Mouse (Mus musculus): ENCODE measurements around the gene 4930438A08Rik. TPM values are rescaled to one million over a fixed set of nuclear protein-coding genes. Genes with fewer than 3 reads are reported as not detected.
"Not testable (repeated sequence)": the region's sequence is repeated elsewhere in the genome, so short reads cannot be mapped to it uniquely, and the experiment has no call there.

Gene 4930438A08Rik
- polyA plus RNA-seq (2012; rRNA removed) (0.06 and 0.09 TPM in 2 replicates), polyA plus RNA-seq (2014; fragmentation: Nextera tagmentation; extraction: Ambion mirVana) (0.47 TPM in 1 of 2 replicates, not detected in the other)

DNA sequence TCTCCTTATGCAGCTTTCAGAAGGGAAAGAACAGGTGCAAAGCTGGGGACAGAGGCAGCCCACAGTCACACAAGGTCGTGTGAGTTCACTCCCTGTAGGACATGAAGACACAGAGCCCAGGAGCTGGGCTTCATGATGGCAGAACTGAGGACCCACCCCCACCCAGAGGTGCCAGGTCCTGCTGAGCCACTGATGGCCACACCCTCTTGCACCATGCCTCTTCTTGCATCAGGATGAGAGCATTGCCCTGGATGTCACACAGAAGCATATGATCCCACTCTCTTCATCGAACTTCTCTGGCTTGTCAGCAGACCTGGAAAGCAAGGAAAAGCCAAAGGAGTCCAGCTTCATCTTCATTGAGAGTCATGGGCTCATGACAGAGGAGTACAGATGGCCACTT is at the start of gene 4930438A08Rik:
TSS of gene 4930438A08Rik (plus strand) at position 228 of the 400 bp plus-strand sequence.
- ATAC-seq (ENCODE audit: low FRiP score, low read depth): no peak
- no peaks in the 10 kb centered on the region for H3K9me3 ChIP-seq (ENCODE audit: control insufficient read depth, low read length)
- WGBS: 58% methylated on average over 2 of the region's 2 CpGs

DNA sequence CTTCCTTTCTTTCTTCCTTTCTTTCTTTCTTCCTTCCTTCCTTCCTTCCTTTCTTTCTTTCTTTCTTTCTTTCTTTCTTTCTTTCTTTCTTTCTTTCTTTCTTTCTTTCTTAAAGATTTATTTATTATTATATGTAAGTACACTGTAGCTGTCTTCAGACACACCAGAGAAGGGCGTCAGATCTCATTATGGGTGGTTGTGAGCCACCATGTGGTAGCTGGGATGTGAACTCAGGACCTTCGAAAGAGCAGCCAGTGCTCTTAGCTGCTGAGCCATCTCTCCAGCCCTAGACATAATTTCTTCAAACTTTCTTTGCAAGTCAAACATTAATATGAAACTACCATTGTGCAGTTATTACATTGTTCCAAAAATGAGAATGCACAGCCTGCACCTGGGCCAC is 49.7 kb upstream of the 4930438A08Rik start:
- ATAC-seq (ENCODE audit: low FRiP score, low read depth); H3K27me3 ChIP-seq (ENCODE audit: control insufficient read depth, insufficient read depth, low read length); H3K4me1 ChIP-seq (ENCODE audit: control insufficient read depth, insufficient read depth, low read length); H3K4me3 ChIP-seq (replicated peaks; ENCODE audit: low read length); H3K9ac ChIP-seq (ENCODE audit: low read depth, low read length, severe bottlenecking); H3K9me3 ChIP-seq (ENCODE audit: control insufficient read depth, low read length); DNase-seq (ENCODE audit: low spot score); H3K4me2 ChIP-seq (replicated peaks; ENCODE audit: low read depth, low read length, severe bottlenecking); H3K27ac ChIP-seq (replicated peaks; ENCODE audit: low read depth, low read length); H3K36me3 ChIP-seq (ENCODE audit: control insufficient read depth, insufficient read depth, low read length): not testable (repeated sequence)
- WGBS: 73% methylated on average over 2 of the region's 2 CpGs

More for the DNA sequence above, at the start of gene 4930438A08Rik:
- H3K27me3 ChIP-seq (ENCODE audit: control insufficient read depth, insufficient read depth, low read length): no peaks in the 10 kb centered on the region
- TF ChIP-seq POLR2A (IDR thresholded peaks at IDR 0.05; ENCODE audit: borderline replicate concordance, extremely low read depth, insufficient read depth, insufficient read length): no peak
- H3K27ac ChIP-seq (replicated peaks; ENCODE audit: low read depth, low read length): no peak within 1 kb of the TSS
- H3K9ac ChIP-seq (ENCODE audit: low read depth, low read length, severe bottlenecking): no peak within 1 kb of the TSS
- no peak within 1 kb of the TSS for H3K4me2 ChIP-seq (replicated peaks; ENCODE audit: low read depth, low read length, severe bottlenecking)
- no peak within 1 kb of the TSS for H3K4me3 ChIP-seq (replicated peaks; ENCODE audit: low read length)
- DNase-seq (ENCODE audit: low spot score): no peak
- H3K36me3 ChIP-seq (ENCODE audit: control insufficient read depth, insufficient read depth, low read length): no peaks in the 10 kb centered on the region
- H3K4me1 ChIP-seq (ENCODE audit: control insufficient read depth, insufficient read depth, low read length): no peaks in the 10 kb centered on the region

DNA sequence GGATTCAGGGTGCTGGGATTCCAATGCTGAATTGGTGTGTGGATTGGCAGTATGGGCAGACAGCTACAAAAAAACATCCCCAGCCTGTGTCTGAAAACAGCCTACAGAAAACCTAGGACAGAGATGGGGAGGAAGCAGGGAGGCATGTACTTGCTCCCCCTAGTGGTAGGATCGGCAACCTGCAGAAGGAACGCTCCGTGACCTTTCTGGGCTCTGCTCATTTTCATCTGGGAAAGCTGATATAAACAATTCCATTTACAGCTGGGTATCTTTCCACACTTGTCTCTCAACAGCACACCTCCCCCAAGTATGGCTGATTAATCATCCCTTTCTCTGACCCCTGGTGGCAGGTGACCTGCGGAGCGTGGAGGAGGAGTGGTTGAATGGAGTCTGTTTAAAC is 48.9 kb upstream of the 4930438A08Rik start:
- H3K9me3 ChIP-seq (ENCODE audit: control insufficient read depth, low read length): no peaks in the 10 kb centered on the region
- H3K4me2 ChIP-seq (replicated peaks; ENCODE audit: low read depth, low read length, severe bottlenecking): no peak overlapping the region
- H3K36me3 ChIP-seq (ENCODE audit: control insufficient read depth, insufficient read depth, low read length): no peaks in the 10 kb centered on the region
- no peak for TF ChIP-seq POLR2A (IDR thresholded peaks at IDR 0.05; ENCODE audit: borderline replicate concordance, extremely low read depth, insufficient read depth, insufficient read length)
- H3K9ac ChIP-seq (ENCODE audit: low read depth, low read length, severe bottlenecking): no peak overlapping the region
- H3K27ac ChIP-seq (replicated peaks; ENCODE audit: low read depth, low read length): no peak overlapping the region
- H3K27me3 ChIP-seq (ENCODE audit: control insufficient read depth, insufficient read depth, low read length): no peaks in the 10 kb centered on the region
- peak; percentile 80 for DNase-seq (ENCODE audit: low spot score)
- WGBS: 11% methylated on average over 5 of the region's 5 CpGs
- ATAC-seq (ENCODE audit: low FRiP score, low read depth): peak; percentile 66
- no peaks in the 10 kb centered on the region for H3K4me1 ChIP-seq (ENCODE audit: control insufficient read depth, insufficient read depth, low read length)
- no peak overlapping the region for H3K4me3 ChIP-seq (replicated peaks; ENCODE audit: low read length)

DNA sequence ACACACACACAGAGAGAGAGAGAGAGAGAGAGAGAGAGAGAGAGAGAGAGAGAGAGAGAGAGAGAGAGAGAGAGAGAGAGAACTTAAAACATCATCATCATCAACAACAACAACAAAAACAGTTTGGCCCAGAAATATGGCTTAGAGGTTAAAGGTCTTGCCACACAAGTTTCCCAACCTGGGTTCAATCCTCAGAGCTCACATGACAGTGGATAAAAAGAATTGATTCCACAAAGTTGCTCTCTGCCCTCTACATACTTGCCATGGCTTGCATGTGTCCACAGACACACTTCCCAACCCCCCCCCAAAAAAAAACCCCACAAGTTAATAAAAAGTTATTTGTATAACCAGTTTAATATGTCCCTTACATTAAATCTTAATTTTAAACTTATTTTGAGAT is 48.2 kb upstream of the 4930438A08Rik start:
- Histone ChIP-seq H3K4me1 (ENCODE audit: control insufficient read depth, insufficient read depth, low read length) (no peaks in the 10 kb centered on the region), H3K9me3 (ENCODE audit: control insufficient read depth, low read length) (no peaks in the 10 kb centered on the region), H3K27ac (replicated peaks; ENCODE audit: low read depth, low read length) (no peak overlapping the region), H3K27me3 (ENCODE audit: control insufficient read depth, insufficient read depth, low read length) (no peaks in the 10 kb centered on the region), H3K9ac (ENCODE audit: low read depth, low read length, severe bottlenecking) (no peak overlapping the region), H3K4me2 (replicated peaks; ENCODE audit: low read depth, low read length, severe bottlenecking) (no peak overlapping the region), H3K4me3 (replicated peaks; ENCODE audit: low read length) (no peak overlapping the region), H3K36me3 (ENCODE audit: control insufficient read depth, insufficient read depth, low read length) (no peaks in the 10 kb centered on the region)
- ATAC-seq (ENCODE audit: low FRiP score, low read depth) (no peak), DNase-seq (ENCODE audit: low spot score) (no peak)
- TF ChIP-seq POLR2A (IDR thresholded peaks at IDR 0.05; ENCODE audit: borderline replicate concordance, extremely low read depth, insufficient read depth, insufficient read length): no peak

DNA sequence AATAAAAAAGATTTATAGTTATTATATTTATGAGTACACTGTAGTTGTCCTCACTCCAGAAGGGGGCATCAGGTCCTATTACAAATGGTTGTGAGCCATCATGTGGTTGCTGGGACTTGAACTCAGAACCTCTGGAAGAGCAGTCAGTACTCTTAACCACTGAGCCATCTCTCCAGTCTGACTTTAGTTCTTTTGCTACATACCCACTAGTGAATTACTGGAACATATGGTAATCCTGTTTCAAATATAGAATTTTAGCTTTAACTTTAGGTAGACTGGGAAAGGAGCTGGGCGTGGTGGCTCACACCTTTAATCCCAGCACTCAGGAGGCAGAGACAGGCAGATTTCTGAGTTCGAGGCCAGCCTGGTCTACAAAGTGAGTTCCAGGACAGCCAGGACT is 46.6 kb upstream of the 4930438A08Rik start:
- H3K27ac ChIP-seq (replicated peaks; ENCODE audit: low read depth, low read length); ATAC-seq (ENCODE audit: low FRiP score, low read depth); H3K36me3 ChIP-seq (ENCODE audit: control insufficient read depth, insufficient read depth, low read length); H3K4me2 ChIP-seq (replicated peaks; ENCODE audit: low read depth, low read length, severe bottlenecking); H3K9me3 ChIP-seq (ENCODE audit: control insufficient read depth, low read length); H3K4me3 ChIP-seq (replicated peaks; ENCODE audit: low read length); H3K27me3 ChIP-seq (ENCODE audit: control insufficient read depth, insufficient read depth, low read length); H3K9ac ChIP-seq (ENCODE audit: low read depth, low read length, severe bottlenecking); H3K4me1 ChIP-seq (ENCODE audit: control insufficient read depth, insufficient read depth, low read length); DNase-seq (ENCODE audit: low spot score): not testable (repeated sequence)
- WGBS: 60% methylated on average over 2 of the region's 2 CpGs

DNA sequence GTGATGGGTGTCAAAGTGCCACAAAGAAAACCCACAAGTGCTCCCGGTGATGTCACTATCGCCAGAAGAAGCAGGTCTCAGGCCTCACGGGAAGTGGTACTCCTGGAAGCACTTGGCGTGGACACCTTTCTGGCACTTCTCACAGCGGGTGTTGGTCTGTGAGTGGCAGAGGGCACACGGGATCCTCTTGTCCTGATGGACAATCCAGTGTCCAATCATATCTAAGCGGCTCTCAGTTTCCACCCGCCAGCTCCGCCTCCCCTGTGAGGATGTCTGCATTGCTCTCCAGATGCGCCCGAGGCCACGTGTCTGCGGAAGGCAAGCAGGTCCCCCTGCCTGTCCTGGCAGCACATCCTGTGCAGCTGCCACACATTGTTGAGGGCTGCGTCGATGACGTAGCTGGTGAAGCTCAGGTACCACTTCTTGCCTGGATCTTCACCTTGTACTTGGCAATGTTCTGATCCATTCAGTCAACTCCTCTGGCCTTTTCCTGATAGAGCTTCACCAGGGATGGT is 44.1 kb upstream of the 4930438A08Rik start:
- Histone ChIP-seq H3K4me1 (ENCODE audit: control insufficient read depth, insufficient read depth, low read length) (no peaks in the 10 kb centered on the region), H3K9ac (ENCODE audit: low read depth, low read length, severe bottlenecking) (no peak overlapping the region), H3K4me3 (replicated peaks; ENCODE audit: low read length) (no peak overlapping the region), H3K36me3 (ENCODE audit: control insufficient read depth, insufficient read depth, low read length) (no peaks in the 10 kb centered on the region), H3K27me3 (ENCODE audit: control insufficient read depth, insufficient read depth, low read length) (no peaks in the 10 kb centered on the region), H3K9me3 (ENCODE audit: control insufficient read depth, low read length) (no peaks in the 10 kb centered on the region), H3K4me2 (replicated peaks; ENCODE audit: low read depth, low read length, severe bottlenecking) (no peak overlapping the region), H3K27ac (replicated peaks; ENCODE audit: low read depth, low read length) (no peak overlapping the region)
- ATAC-seq (ENCODE audit: low FRiP score, low read depth): no peak
- 56% methylated on average over 16 of the region's 16 CpGs for WGBS
- DNase-seq (ENCODE audit: low spot score): no peak
- TF ChIP-seq POLR2A (IDR thresholded peaks at IDR 0.05; ENCODE audit: borderline replicate concordance, extremely low read depth, insufficient read depth, insufficient read length): no peak

Measured in limb, embryonic 14.5 days (tissue).